Mouse (Mus musculus) lung, postnatal 0 days (tissue): ENCODE measurements around the gene Fam161b.

Experiments used
- CTCF ChIP-seq: IDR thresholded peaks from 2 replicates; pipeline ENCODE4 v1.5.1; 2016; ENCODE audit warnings: antibody characterized with exemption, mild to moderate bottlenecking
- EP300 ChIP-seq: IDR thresholded peaks from 2 replicates; pipeline ENCODE4 v1.6.1; 2016; ENCODE audit warnings: antibody characterized with exemption, mild to moderate bottlenecking, control low read depth

GRCm38 (mm10) chr12:84304101-84304500 is 57.5 kb downstream of the Fam161b start:
- TF ChIP-seq EP300 (no peak), CTCF (no peak)
